7 mouse cellular contexts compared by ENCODE assay signal in genomic region chr6:30547656-30548306, GRCm38 (mm10). TPM values are rescaled to one million over a fixed set of nuclear protein-coding genes. Genes with fewer than 3 reads are reported as not detected.
A peak's percentile ranks its signal among the peaks of the same experiment; 100 is the strongest.
DNase-seq lines count a peak whose midpoint lies in the region; ATAC-seq lines count a peak whose summit lies in the region.

No protein-coding gene starts in this region.

- no peaks in the 10 kb centered on the region for H3K9me3 ChIP-seq in intestine, embryonic 16.5 days (ENCODE audit: control insufficient read depth, low read length)
- 0 out of 2 replicates have a peak, but pooled peaks cover 3% of the 10 kb centered on the region for H3K9me3 ChIP-seq in midbrain, embryonic 12.5 days

- 39% methylated on average over 9 of the region's 9 CpGs for WGBS in intestine, embryonic 16.5 days
- 10% methylated on average over 9 of the region's 9 CpGs for WGBS in midbrain, embryonic 12.5 days

- ATAC-seq in intestine, embryonic 16.5 days: no peak
- ATAC-seq in midbrain, embryonic 12.5 days (ENCODE audit: low FRiP score, low read depth): no peak

- peak overlapping the region; percentile 55; the same call in 1 of the 2 replicates for H3K4me2 ChIP-seq in intestine, embryonic 16.5 days (ENCODE audit: low read depth, low read length)
- peak overlapping the region; percentile 49 for H3K4me2 ChIP-seq in midbrain, embryonic 12.5 days (replicated peaks)

- peak; percentile 62 for DNase-seq in NIH3T3 (ENCODE audit: low read depth)
- DNase-seq in brain, adult 2 months (ENCODE audit: low read depth, low spot score): peak; percentile 70
- peak; percentile 59 for DNase-seq in gastrocnemius, postnatal 25 days
- DNase-seq in thymus, adult 18-20 months: no peak
- DNase-seq in spleen, postnatal 14 days (ENCODE audit: low spot score in 2 of 2): no peak

- no peak overlapping the region for H3K9ac ChIP-seq in intestine, embryonic 16.5 days (ENCODE audit: low read depth, low read length)
- no peak overlapping the region for H3K9ac ChIP-seq in midbrain, embryonic 12.5 days (replicated peaks)

- no peaks in the 10 kb centered on the region for H3K27me3 ChIP-seq in intestine, embryonic 16.5 days (replicated peaks; ENCODE audit: control insufficient read depth, insufficient read depth, low read length)
- no peaks in the 10 kb centered on the region for H3K27me3 ChIP-seq in midbrain, embryonic 12.5 days

- H3K4me1 ChIP-seq in intestine, embryonic 16.5 days (ENCODE audit: control insufficient read depth, insufficient read depth, low read length): peaks cover 21% of the 10 kb centered on the region
- peaks cover 75% of the 10 kb centered on the region for H3K4me1 ChIP-seq in midbrain, embryonic 12.5 days

- peak overlapping the region; percentile 49 for H3K27ac ChIP-seq in intestine, embryonic 16.5 days (ENCODE audit: low read length)
- H3K27ac ChIP-seq in midbrain, embryonic 12.5 days (replicated peaks): peak overlapping the region; percentile 92

- H3K4me3 ChIP-seq in intestine, embryonic 16.5 days (ENCODE audit: low read length): no peak overlapping the region
- H3K4me3 ChIP-seq in midbrain, embryonic 12.5 days: no peak overlapping the region

- no peaks in the 10 kb centered on the region for H3K36me3 ChIP-seq in intestine, embryonic 16.5 days (ENCODE audit: control insufficient read depth, insufficient read depth, low read length)
- no peaks in the 10 kb centered on the region for H3K36me3 ChIP-seq in midbrain, embryonic 12.5 days

RNA-seq across cellular contexts. Expression of gene Cpa2, which starts 6.4 kb away (rescaled TPM):
- not detected for total RNA-seq in gastrocnemius, postnatal 25 days (2021)
- polyA plus RNA-seq in intestine, embryonic 16.5 days (2015; fragmentation: Nextera tagmentation; extraction: Ambion mirVana): 399 and 443 TPM in 2 replicates
- 5.8 and 6.7 TPM in 2 replicates for polyA plus RNA-seq in midbrain, embryonic 12.5 days (2016; fragmentation: Nextera tagmentation; extraction: Ambion mirVana)

RNA-seq across cellular contexts. Expression of gene Cpa4, which starts 20.4 kb away (rescaled TPM):
- total RNA-seq in gastrocnemius, postnatal 25 days (2021): not detected
- 0.39 and 0.58 TPM in 2 replicates for polyA plus RNA-seq in intestine, embryonic 16.5 days (2015; fragmentation: Nextera tagmentation; extraction: Ambion mirVana)
- 1.6 and 1.9 TPM in 2 replicates for polyA plus RNA-seq in midbrain, embryonic 12.5 days (2016; fragmentation: Nextera tagmentation; extraction: Ambion mirVana)

RNA-seq across cellular contexts. Expression of gene Ssmem1, which starts 38.1 kb away (rescaled TPM):
- total RNA-seq in gastrocnemius, postnatal 25 days (2021): under 1 TPM in 1 of 2 experiments, not detected in 1; 0.54 TPM
- polyA plus RNA-seq in intestine, embryonic 16.5 days (2015; fragmentation: Nextera tagmentation; extraction: Ambion mirVana): not detected in 2 replicates
- 0.22 and 0.34 TPM in 2 replicates for polyA plus RNA-seq in midbrain, embryonic 12.5 days (2016; fragmentation: Nextera tagmentation; extraction: Ambion mirVana)

RNA-seq across cellular contexts. Expression of gene Tmem209, which starts 38.2 kb away (rescaled TPM):
- total RNA-seq in gastrocnemius, postnatal 25 days (2021): 1 to 10 TPM; 7.4 to 9.1 TPM
- polyA plus RNA-seq in intestine, embryonic 16.5 days (2015; fragmentation: Nextera tagmentation; extraction: Ambion mirVana): 33.0 and 34.0 TPM in 2 replicates
- 45.6 and 49.1 TPM in 2 replicates for polyA plus RNA-seq in midbrain, embryonic 12.5 days (2016; fragmentation: Nextera tagmentation; extraction: Ambion mirVana)

Comparison
In these comparisons a context has a peak if more than half of its experiments do, and no peak if none do; other contexts are left out.
1. DNase-seq: peak in NIH3T3 (single experiment), brain, adult 2 months (single experiment) and gastrocnemius, postnatal 25 days (single experiment); none in thymus, adult 18-20 months (0 of 2) and spleen, postnatal 14 days (0 of 2).
2. RNA of gene Cpa2, which starts 6.4 kb away (polyA plus RNA-seq): 399 to 443 TPM in intestine, embryonic 16.5 days; 5.8 to 6.7 TPM in midbrain, embryonic 12.5 days; every median in the first group is over 10 times any median in the second.